Comparison of ENCODE assay signal across 7 mouse cellular contexts in genomic region chr7:90129732-90130392, GRCm38 (mm10). TPM values are rescaled to one million over a fixed set of nuclear protein-coding genes. Genes with fewer than 3 reads are reported as not detected.
DNase-seq lines count a peak whose midpoint lies in the region; ATAC-seq lines count a peak whose summit lies in the region.

TSS of gene Picalm (plus strand) at chr7:90130213.

- ATAC-seq in granulocyte monocyte progenitor cell, adult 5-6 weeks (replicated peaks; ENCODE audit: poor library complexity, severe bottlenecking): peak; percentile 75
- peak; percentile 97 for ATAC-seq in midbrain, embryonic 13.5 days

- H3K4me1 ChIP-seq in embryonic facial prominence, embryonic 10.5 days: peaks cover 24% of the 10 kb centered on the region
- peaks cover 19% of the 10 kb centered on the region for H3K4me1 ChIP-seq in limb, embryonic 10.5 days
- H3K4me1 ChIP-seq in midbrain, embryonic 13.5 days (replicated peaks): peaks cover 27% of the 10 kb centered on the region

- no peaks in the 10 kb centered on the region for H3K27me3 ChIP-seq in embryonic facial prominence, embryonic 10.5 days (replicated peaks; ENCODE audit: low read depth, poor library complexity, severe bottlenecking)
- H3K27me3 ChIP-seq in limb, embryonic 10.5 days (ENCODE audit: low read depth, poor library complexity, severe bottlenecking): no peaks in the 10 kb centered on the region
- no peaks in the 10 kb centered on the region for H3K27me3 ChIP-seq in midbrain, embryonic 13.5 days

- H3K36me3 ChIP-seq in embryonic facial prominence, embryonic 10.5 days (replicated peaks): no peaks in the 10 kb centered on the region
- H3K36me3 ChIP-seq in limb, embryonic 10.5 days: no peaks in the 10 kb centered on the region
- H3K36me3 ChIP-seq in midbrain, embryonic 13.5 days: no peaks in the 10 kb centered on the region

- H3K9ac ChIP-seq in midbrain, embryonic 13.5 days (replicated peaks): peak within 1 kb of the TSS; percentile 98

- under 1% methylated on average over 60 of the region's 72 CpGs for WGBS in embryonic facial prominence, embryonic 10.5 days
- WGBS in limb, embryonic 10.5 days: under 1% methylated on average over 66 of the region's 72 CpGs
- WGBS in midbrain, embryonic 13.5 days: 0% methylated on average over 50 of the region's 72 CpGs

- H3K4me3 ChIP-seq in embryonic facial prominence, embryonic 10.5 days: peak within 1 kb of the TSS; percentile 98
- H3K4me3 ChIP-seq in limb, embryonic 10.5 days: peak within 1 kb of the TSS; percentile 98
- peak within 1 kb of the TSS; percentile 97 for H3K4me3 ChIP-seq in midbrain, embryonic 13.5 days (replicated peaks)

- H3K4me2 ChIP-seq in midbrain, embryonic 13.5 days (replicated peaks): peak within 1 kb of the TSS; percentile 95

- H3K27ac ChIP-seq in embryonic facial prominence, embryonic 10.5 days (replicated peaks): peak within 1 kb of the TSS; percentile 98
- H3K27ac ChIP-seq in limb, embryonic 10.5 days: peak within 1 kb of the TSS; percentile 99
- H3K27ac ChIP-seq in midbrain, embryonic 13.5 days: peak within 1 kb of the TSS; percentile 94

- no peaks in the 10 kb centered on the region for H3K9me3 ChIP-seq in embryonic facial prominence, embryonic 10.5 days
- no peaks in the 10 kb centered on the region for H3K9me3 ChIP-seq in limb, embryonic 10.5 days (replicated peaks)
- H3K9me3 ChIP-seq in midbrain, embryonic 13.5 days: no peaks in the 10 kb centered on the region

- DNase-seq in adrenal gland, postnatal 10 days: peak; percentile 99
- peak; percentile 99 for DNase-seq in embryonic facial prominence, embryonic 10.5 days (ENCODE audit: low spot score)
- DNase-seq in kidney, adult 11 months: peak; percentile 97
- DNase-seq in limb, embryonic 10.5 days (ENCODE audit: low spot score): peak; percentile 100
- peak; percentile 98 for DNase-seq in spleen, adult 12 weeks (ENCODE audit: low spot score)

RNA-seq across cellular contexts. Expression of gene Picalm, which starts in this region (rescaled TPM):
- 100 to 1,000 TPM; 207 to 219 TPM for total RNA-seq in adrenal gland, postnatal 10 days (2021)
- polyA plus RNA-seq in embryonic facial prominence, embryonic 10.5 days (2016; fragmentation: Nextera tagmentation; extraction: Ambion mirVana): 29.0 and 30.3 TPM in 2 replicates
- 65.0 and 96.3 TPM in 2 replicates for total RNA-seq in granulocyte monocyte progenitor cell, adult 5-6 weeks (2014; fragmentation: Nextera tagmentation)
- total RNA-seq in granulocyte monocyte progenitor cell, adult 5-6 weeks (2017): 86.8 and 90.4 TPM in 2 replicates
- polyA plus RNA-seq in limb, embryonic 10.5 days (2016; fragmentation: Nextera tagmentation; extraction: Ambion mirVana): 20.6 and 25.4 TPM in 2 replicates
- polyA plus RNA-seq in midbrain, embryonic 13.5 days (2015; fragmentation: Nextera tagmentation; extraction: Ambion mirVana): 39.8 and 46.1 TPM in 2 replicates

Comparison
In these comparisons a context has a peak if more than half of its experiments do, and no peak if none do; other contexts are left out.
1. Peak in every context shown above with its lines: DNase-seq, ATAC-seq, H3K4me3 ChIP-seq and H3K27ac ChIP-seq.